Mouse (Mus musculus) left cerebral cortex, adult 9 months (tissue): ENCODE results near the gene Olfr568.

ENCODE experiments used
- DNase-seq, 2 experiments: peaks; one replicate each; pipeline ENCODE4 v3.0.0; 2022; ENCODE audit warnings: low spot score in 2 of 2

The Olfr568 gene

GRCm38 (mm10) chr7:102876822-102877221 is at the start of gene Olfr568:
Gene Olfr568 (plus strand): TSS chr7:102877122.
- no peak for DNase-seq

- DNase-seq = no peak
Measured at GRCm38 (mm10) chr7:102855807-102856206, 21.1 kb upstream of the Olfr568 start.

GRCm38 (mm10) chr7:102858665-102859064 is 18.3 kb upstream of the Olfr568 start, which contains the start of gene Olfr566:
Gene Olfr566 (minus strand): TSS chr7:102858765.
- no peak for DNase-seq

- no peak for DNase-seq
Measured at GRCm38 (mm10) chr7:102890782-102891181, 13.9 kb downstream of the Olfr568 start, which contains the start of gene Olfr569. Gene Olfr569 (minus strand): TSS chr7:102890882.

- no peak for DNase-seq
Measured at GRCm38 (mm10) chr7:102915261-102915660, 38.3 kb downstream of the Olfr568 start.

- no peak for DNase-seq
Measured at GRCm38 (mm10) chr7:102916405-102916804, 39.5 kb downstream of the Olfr568 start.

- no peak for DNase-seq
Measured at GRCm38 (mm10) chr7:102917032-102917875, 40.3 kb downstream of the Olfr568 start, which contains the start of gene Olfr571. Gene Olfr571 (minus strand): TSS chr7:102917536.

- DNase-seq = peak in 1 of 2 experiments; percentile 15
Measured at GRCm38 (mm10) chr7:102919632-102920031, 42.7 kb downstream of the Olfr568 start.

GRCm38 (mm10) chr7:102924109-102924508 is 47.2 kb downstream of the Olfr568 start, which contains the start of gene Olfr572:
Gene Olfr572 (plus strand): TSS chr7:102924409.
- no peak for DNase-seq

- DNase-seq = no peak
Measured at GRCm38 (mm10) chr7:102927105-102927504, 50.2 kb downstream of the Olfr568 start.
